Comparison of ENCODE assay signal across 20 mouse cellular contexts in genomic region chr3:138880999-138881724, GRCm38 (mm10).
A peak's percentile ranks its signal among the peaks of the same experiment; 100 is the strongest.
DNase-seq lines count a peak whose midpoint lies in the region; ATAC-seq and TF ChIP-seq lines count a peak whose summit lies in the region.
"Had no signal": no experiment of that assay in that cellular context is flagged by ENCODE, and none has a peak within 500 bp of the region (broad histone marks: within the 10 kb centered on the region; RNA-seq: fewer than 3 reads in every experiment).

No protein-coding gene starts in this region.

- H3K4me1 ChIP-seq in heart, embryonic 15.5 days (replicated peaks): 0 out of 2 replicates have a peak, but pooled peaks cover 3% of the 10 kb centered on the region
- peaks cover 3 to 15% of the 10 kb centered on the region in 2 experiments for H3K4me1 ChIP-seq in MEL (ENCODE audit: control insufficient read depth in 1 of 2, insufficient read depth in 2 of 2, low read length in 2 of 2)
- peaks cover 23% of the 10 kb centered on the region for H3K4me1 ChIP-seq in forebrain, embryonic 15.5 days
- peaks cover 13% of the 10 kb centered on the region for H3K4me1 ChIP-seq in midbrain, embryonic 12.5 days

- no peak for TF ChIP-seq EP300 in MEL (IDR thresholded peaks at IDR 0.05; ENCODE audit: low read depth in 1 of 2, low read length in 2 of 2)

- TF ChIP-seq POLR2A in MEL (IDR thresholded peaks at IDR 0.05; ENCODE audit: control insufficient read depth in 1 of 2, insufficient read depth in 1 of 2, low read depth in 1 of 2, low read length in 2 of 2, poor library complexity in 1 of 2): no peak

- no peak overlapping the region for H3K9ac ChIP-seq in heart, embryonic 15.5 days
- no peak overlapping the region for H3K9ac ChIP-seq in MEL (ENCODE audit: control insufficient read depth, low read depth, low read length, poor library complexity, severe bottlenecking)
- H3K9ac ChIP-seq in forebrain, embryonic 15.5 days (replicated peaks): no peak overlapping the region
- no peak overlapping the region for H3K9ac ChIP-seq in midbrain, embryonic 12.5 days (replicated peaks)
- H3K9ac ChIP-seq: lung, embryonic 14.5 days had no signal

- H3K4me2 ChIP-seq in heart, embryonic 15.5 days: no peak overlapping the region
- no peak overlapping the region for H3K4me2 ChIP-seq in forebrain, embryonic 15.5 days (replicated peaks)
- H3K4me2 ChIP-seq in midbrain, embryonic 12.5 days (replicated peaks): no peak overlapping the region
- H3K4me2 ChIP-seq: liver, embryonic 11.5 days; lung, embryonic 14.5 days had no signal

- H3K27me3 ChIP-seq in heart, embryonic 15.5 days: no peaks in the 10 kb centered on the region
- no peaks in the 10 kb centered on the region for H3K27me3 ChIP-seq in MEL (ENCODE audit: control insufficient read depth in 1 of 2, insufficient read depth in 2 of 2, low read length in 2 of 2)
- no peaks in the 10 kb centered on the region for H3K27me3 ChIP-seq in forebrain, embryonic 15.5 days
- no peaks in the 10 kb centered on the region for H3K27me3 ChIP-seq in midbrain, embryonic 12.5 days

- TF ChIP-seq RAD21 in MEL (IDR thresholded peaks at IDR 0.05; ENCODE audit: low read depth, low read length): no peak

- 74% methylated on average over 11 of the region's 11 CpGs for WGBS in heart, embryonic 15.5 days
- WGBS in forebrain, embryonic 15.5 days: 78% methylated on average over 11 of the region's 11 CpGs
- WGBS in midbrain, embryonic 12.5 days: 91% methylated on average over 11 of the region's 11 CpGs

- ATAC-seq in heart, embryonic 15.5 days (replicated peaks; ENCODE audit: insufficient number of reproducible peaks, insufficient read depth, low FRiP score, low read depth): no peak
- 0 out of 2 replicates have a peak, but pooled peaks have one; percentile 20 for ATAC-seq in forebrain, embryonic 15.5 days (replicated peaks)
- peak; percentile 57 for ATAC-seq in midbrain, embryonic 12.5 days (ENCODE audit: low FRiP score, low read depth)

- H3K36me3 ChIP-seq in heart, embryonic 15.5 days: no peaks in the 10 kb centered on the region
- peaks cover 0 to 19% of the 10 kb centered on the region in 2 experiments; a peak in 2 of 4 replicates for H3K36me3 ChIP-seq in MEL (ENCODE audit: control insufficient read depth in 1 of 2, insufficient read depth in 2 of 2, low read length in 2 of 2)
- H3K36me3 ChIP-seq in forebrain, embryonic 15.5 days: no peaks in the 10 kb centered on the region
- 0 out of 2 replicates have a peak, but pooled peaks cover 5% of the 10 kb centered on the region for H3K36me3 ChIP-seq in midbrain, embryonic 12.5 days

- no peaks in the 10 kb centered on the region for H3K79me2 ChIP-seq in MEL (ENCODE audit: control insufficient read depth, insufficient read depth, low read length, poor library complexity)

- no peak overlapping the region for H3K4me3 ChIP-seq in heart, embryonic 15.5 days
- peak overlapping the region in 1 of 2 experiments; percentile 2; a peak in 1 of 4 replicates for H3K4me3 ChIP-seq in MEL (ENCODE audit: control insufficient read depth in 1 of 2, insufficient read depth in 1 of 2, low read depth in 2 of 2, low read length in 2 of 2)
- no peak overlapping the region for H3K4me3 ChIP-seq in forebrain, embryonic 15.5 days
- H3K4me3 ChIP-seq in midbrain, embryonic 12.5 days: no peak overlapping the region
- H3K4me3 ChIP-seq: myocyte had no signal

- H3K9me3 ChIP-seq in heart, embryonic 15.5 days (replicated peaks): no peaks in the 10 kb centered on the region
- H3K9me3 ChIP-seq in MEL (replicated peaks; ENCODE audit: insufficient read depth, low read length): no peaks in the 10 kb centered on the region
- H3K9me3 ChIP-seq in forebrain, embryonic 15.5 days: no peaks in the 10 kb centered on the region
- H3K9me3 ChIP-seq in midbrain, embryonic 12.5 days: no peaks in the 10 kb centered on the region

- DNase-seq in heart, adult 8-10 months (ENCODE audit: low spot score): no peak
- DNase-seq in MEL (ENCODE audit: low read depth, low spot score): peak; percentile 7
- no peak for DNase-seq in testis, postnatal 14 days (ENCODE audit: low spot score)
- no peak for DNase-seq in embryo, embryonic 10.5 days (ENCODE audit: low spot score)
- DNase-seq: adrenal gland, adult 8-10 months; cerebellum, adult 9-10 months; embryo, embryonic 11 days; heart, postnatal 4 days; kidney, adult 11 months; kidney, postnatal 36 days; left cerebral cortex, postnatal 4 days; lung, embryonic 14.5 days; right cerebral cortex, postnatal 25 days; thymus, adult 18-20 months had no signal

- no peak for TF ChIP-seq CTCF in MEL (IDR thresholded peaks at IDR 0.05 in 2 of 3, conservative IDR thresholded peaks at IDR 0.05 in 1 of 3; ENCODE audit: control insufficient read depth in 1 of 3, insufficient read depth in 1 of 3, low read depth in 2 of 3, low read length in 3 of 3, poor library complexity in 1 of 3, severe bottlenecking in 1 of 3)

- peak overlapping the region; percentile 15; the same call in 1 of the 2 replicates for H3K27ac ChIP-seq in heart, embryonic 15.5 days
- H3K27ac ChIP-seq in MEL (ENCODE audit: control insufficient read depth, low read depth, low read length): peak overlapping the region; percentile 76
- H3K27ac ChIP-seq in forebrain, embryonic 15.5 days (replicated peaks): no peak overlapping the region
- no peak overlapping the region for H3K27ac ChIP-seq in midbrain, embryonic 12.5 days (replicated peaks)
- H3K27ac ChIP-seq: macrophage had no signal

TF ChIP-seq in MEL, 35 proteins besides CTCF, POLR2A, EP300 and RAD21:
- 0 out of 2 replicates have a peak, but pooled peaks have one; percentile 2 for TF ChIP-seq MAZ (IDR thresholded peaks at IDR 0.05; ENCODE audit: low read depth, low read length)
- no peak for TF ChIP-seq MEF2A (IDR thresholded peaks at IDR 0.05; ENCODE audit: extremely low read depth, insufficient replicate concordance, low read depth, low read length, poor library complexity, severe bottlenecking)
- no peak for TF ChIP-seq HCFC1 (IDR thresholded peaks at IDR 0.05; ENCODE audit: low read depth, low read length)
- TF ChIP-seq KAT2A (conservative IDR thresholded peaks at IDR 0.05; ENCODE audit: low read depth, low read length): no peak
- TF ChIP-seq TBP (IDR thresholded peaks at IDR 0.05; ENCODE audit: low read depth, low read length): no peak
TF ChIP-seq in MEL: peak in this region for 1.

Comparison
In these comparisons a context has a peak if more than half of its experiments do, and no peak if none do; other contexts are left out.
1. H3K27ac ChIP-seq: peak in heart, embryonic 15.5 days (single experiment) and MEL (single experiment); none in forebrain, embryonic 15.5 days (single experiment) and midbrain, embryonic 12.5 days (single experiment).